Mouse (Mus musculus): Measurements from ENCODE around the gene Wasf1. TPM values are rescaled to one million over a fixed set of nuclear protein-coding genes. Genes with fewer than 3 reads are reported as not detected.

The Wasf1 gene
- polyA plus RNA-seq, 1 experiment from 2014 or later: 3.2 TPM

- Histone ChIP-seq H3K4me3 (ENCODE audit: low read depth, low read length) (peak overlapping the region; percentile 93), H3K9ac (ENCODE audit: low read length) (peak overlapping the region; percentile 75), H3K27ac (replicated peaks) (peak overlapping the region; percentile 82), H3K4me1 (replicated peaks; ENCODE audit: control insufficient read depth, insufficient read depth) (0 out of 2 replicates have a peak, but pooled peaks cover 3% of the 10 kb centered on the region), H3K9me3 (ENCODE audit: control insufficient read depth, low read length) (no peaks in the 10 kb centered on the region), H3K36me3 (ENCODE audit: control insufficient read depth, insufficient read depth, low read length) (no peaks in the 10 kb centered on the region), H3K4me2 (replicated peaks; ENCODE audit: low read depth) (peak overlapping the region; percentile 96), H3K27me3 (ENCODE audit: control insufficient read depth, insufficient read depth, low read length) (no peaks in the 10 kb centered on the region)
- WGBS: under 1% methylated on average over 72 of the region's 87 CpGs
- DNase-seq (ENCODE audit: low spot score): no peak
- ATAC-seq (ENCODE audit: low FRiP score, low TSS enrichment): peak; percentile 85
- TF ChIP-seq EP300 (optimal IDR thresholded peaks at IDR 0.05): no peak
- peak; percentile 11 for TF ChIP-seq CTCF (IDR thresholded peaks at IDR 0.05; ENCODE audit: low read depth)
Measured at GRCm38 (mm10) chr10:40883644-40884278, 486 bp downstream of the Wasf1 start.

GRCm38 (mm10) chr10:40884279-40884806 is 1.1 kb downstream of the Wasf1 start:
- Histone ChIP-seq H3K4me1 (replicated peaks; ENCODE audit: control insufficient read depth, insufficient read depth) (0 out of 2 replicates have a peak, but pooled peaks cover 3% of the 10 kb centered on the region), H3K4me3 (ENCODE audit: low read depth, low read length) (peak overlapping the region; percentile 93), H3K9ac (ENCODE audit: low read length) (peak overlapping the region; percentile 75), H3K36me3 (ENCODE audit: control insufficient read depth, insufficient read depth, low read length) (no peaks in the 10 kb centered on the region), H3K4me2 (replicated peaks; ENCODE audit: low read depth) (peak overlapping the region; percentile 96), H3K9me3 (ENCODE audit: control insufficient read depth, low read length) (no peaks in the 10 kb centered on the region), H3K27me3 (ENCODE audit: control insufficient read depth, insufficient read depth, low read length) (no peaks in the 10 kb centered on the region), H3K27ac (replicated peaks) (peak overlapping the region; percentile 82)
- WGBS: 0% methylated on average over 37 of the region's 40 CpGs
- no peak for ATAC-seq (ENCODE audit: low FRiP score, low TSS enrichment)
- DNase-seq (ENCODE audit: low spot score): peak; percentile 34
- TF ChIP-seq CTCF (IDR thresholded peaks at IDR 0.05; ENCODE audit: low read depth): peak; percentile 74
- TF ChIP-seq EP300 (optimal IDR thresholded peaks at IDR 0.05): no peak

GRCm38 (mm10) chr10:40885432-40885831 is 2.2 kb downstream of the Wasf1 start:
- H3K4me1 ChIP-seq (replicated peaks; ENCODE audit: control insufficient read depth, insufficient read depth): 0 out of 2 replicates have a peak, but pooled peaks cover 3% of the 10 kb centered on the region
- WGBS: 79% methylated on average over 7 of the region's 7 CpGs
- H3K9me3 ChIP-seq (ENCODE audit: control insufficient read depth, low read length): no peaks in the 10 kb centered on the region
- H3K9ac ChIP-seq (ENCODE audit: low read length): no peak overlapping the region
- H3K4me2 ChIP-seq (replicated peaks; ENCODE audit: low read depth): no peak overlapping the region
- H3K27me3 ChIP-seq (ENCODE audit: control insufficient read depth, insufficient read depth, low read length): no peaks in the 10 kb centered on the region
- TF ChIP-seq CTCF (IDR thresholded peaks at IDR 0.05; ENCODE audit: low read depth) (no peak), EP300 (optimal IDR thresholded peaks at IDR 0.05) (no peak)
- H3K36me3 ChIP-seq (ENCODE audit: control insufficient read depth, insufficient read depth, low read length): no peaks in the 10 kb centered on the region
- no peak overlapping the region for H3K4me3 ChIP-seq (ENCODE audit: low read depth, low read length)
- DNase-seq (ENCODE audit: low spot score): no peak
- no peak for ATAC-seq (ENCODE audit: low FRiP score, low TSS enrichment)
- no peak overlapping the region for H3K27ac ChIP-seq (replicated peaks)

GRCm38 (mm10) chr10:40887316-40887715 is 4.0 kb downstream of the Wasf1 start:
- Histone ChIP-seq H3K4me2 (replicated peaks; ENCODE audit: low read depth) (no peak overlapping the region), H3K27ac (replicated peaks) (no peak overlapping the region), H3K36me3 (ENCODE audit: control insufficient read depth, insufficient read depth, low read length) (no peaks in the 10 kb centered on the region), H3K9me3 (ENCODE audit: control insufficient read depth, low read length) (no peaks in the 10 kb centered on the region), H3K4me3 (ENCODE audit: low read depth, low read length) (no peak overlapping the region), H3K9ac (ENCODE audit: low read length) (no peak overlapping the region), H3K27me3 (ENCODE audit: control insufficient read depth, insufficient read depth, low read length) (no peaks in the 10 kb centered on the region), H3K4me1 (replicated peaks; ENCODE audit: control insufficient read depth, insufficient read depth) (no peaks in the 10 kb centered on the region)
- 86% methylated on average over 2 of the region's 2 CpGs for WGBS
- DNase-seq (ENCODE audit: low spot score) (no peak), ATAC-seq (ENCODE audit: low FRiP score, low TSS enrichment) (no peak)
- TF ChIP-seq EP300 (optimal IDR thresholded peaks at IDR 0.05): no peak

GRCm38 (mm10) chr10:40889146-40889545 is 5.9 kb downstream of the Wasf1 start:
- Histone ChIP-seq H3K36me3 (ENCODE audit: control insufficient read depth, insufficient read depth, low read length) (no peaks in the 10 kb centered on the region), H3K4me3 (ENCODE audit: low read depth, low read length) (no peak overlapping the region), H3K4me2 (replicated peaks; ENCODE audit: low read depth) (no peak overlapping the region), H3K27ac (replicated peaks) (no peak overlapping the region), H3K4me1 (replicated peaks; ENCODE audit: control insufficient read depth, insufficient read depth) (no peaks in the 10 kb centered on the region), H3K9me3 (ENCODE audit: control insufficient read depth, low read length) (no peaks in the 10 kb centered on the region), H3K27me3 (ENCODE audit: control insufficient read depth, insufficient read depth, low read length) (no peaks in the 10 kb centered on the region), H3K9ac (ENCODE audit: low read length) (no peak overlapping the region)
- ATAC-seq (ENCODE audit: low FRiP score, low TSS enrichment): no peak
- DNase-seq (ENCODE audit: low spot score): no peak
- WGBS: 79% methylated on average over 4 of the region's 4 CpGs
- TF ChIP-seq EP300 (optimal IDR thresholded peaks at IDR 0.05) (no peak), CTCF (IDR thresholded peaks at IDR 0.05; ENCODE audit: low read depth) (no peak)

GRCm38 (mm10) chr10:40895765-40896164 is 12.5 kb downstream of the Wasf1 start:
- Histone ChIP-seq H3K27ac (replicated peaks) (no peak overlapping the region), H3K4me2 (replicated peaks; ENCODE audit: low read depth) (no peak overlapping the region), H3K4me3 (ENCODE audit: low read depth, low read length) (no peak overlapping the region), H3K36me3 (ENCODE audit: control insufficient read depth, insufficient read depth, low read length) (no peaks in the 10 kb centered on the region), H3K27me3 (ENCODE audit: control insufficient read depth, insufficient read depth, low read length) (no peaks in the 10 kb centered on the region), H3K9ac (ENCODE audit: low read length) (no peak overlapping the region), H3K4me1 (replicated peaks; ENCODE audit: control insufficient read depth, insufficient read depth) (no peaks in the 10 kb centered on the region), H3K9me3 (ENCODE audit: control insufficient read depth, low read length) (no peaks in the 10 kb centered on the region)
- ATAC-seq (ENCODE audit: low FRiP score, low TSS enrichment): no peak
- DNase-seq (ENCODE audit: low spot score): no peak
- WGBS: 94% methylated on average over 12 of the region's 12 CpGs
- TF ChIP-seq EP300 (optimal IDR thresholded peaks at IDR 0.05) (no peak), CTCF (IDR thresholded peaks at IDR 0.05; ENCODE audit: low read depth) (no peak)
